Mouse (Mus musculus): Measurements from ENCODE around the gene Crp.

Gene Crp

DNA sequence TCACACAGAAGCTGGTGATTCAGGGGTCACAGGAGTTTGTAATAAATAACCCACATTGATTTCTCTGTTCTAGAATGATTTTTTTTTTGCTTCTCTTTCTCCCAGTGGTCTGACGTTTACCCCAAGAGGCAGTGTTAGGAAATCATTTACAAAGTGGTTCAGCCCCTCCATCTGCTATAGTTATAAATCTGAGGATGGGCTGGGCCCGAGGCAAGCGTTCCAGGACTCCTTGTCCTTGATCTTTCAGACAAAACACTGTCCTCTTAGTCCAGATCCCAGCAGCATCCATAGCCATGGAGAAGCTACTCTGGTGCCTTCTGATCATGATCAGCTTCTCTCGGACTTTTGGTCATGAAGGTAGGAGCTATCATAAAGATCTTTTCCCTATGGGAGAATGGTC lies at the start of gene Crp:
Crp (plus strand) TSS at position 212 of the 400 bp plus-strand sequence.
- DNase-seq (ENCODE audit: low spot score in 2 of 2): no peak

DNA sequence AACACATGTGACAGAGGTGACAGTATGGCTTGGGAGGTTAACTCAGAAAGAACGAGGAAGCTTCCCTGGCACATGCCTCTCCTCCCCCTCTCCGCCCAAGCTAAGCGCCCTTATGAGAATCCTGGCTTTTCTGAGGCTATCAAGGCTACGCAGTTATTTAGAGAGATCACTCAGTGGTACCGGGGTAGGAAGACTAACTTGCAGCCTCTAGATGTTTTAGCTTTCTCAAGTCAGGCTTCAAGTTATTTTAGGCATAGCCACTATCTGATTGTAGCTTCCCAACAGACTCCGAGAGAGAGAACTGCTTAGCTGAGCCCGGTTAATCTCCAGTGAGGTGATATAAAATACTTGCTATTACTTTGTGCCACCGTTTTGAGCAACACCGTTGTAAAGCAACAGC lies 48.5 kb upstream of the Crp start:
- no peak for DNase-seq (ENCODE audit: low spot score in 2 of 2)

DNA sequence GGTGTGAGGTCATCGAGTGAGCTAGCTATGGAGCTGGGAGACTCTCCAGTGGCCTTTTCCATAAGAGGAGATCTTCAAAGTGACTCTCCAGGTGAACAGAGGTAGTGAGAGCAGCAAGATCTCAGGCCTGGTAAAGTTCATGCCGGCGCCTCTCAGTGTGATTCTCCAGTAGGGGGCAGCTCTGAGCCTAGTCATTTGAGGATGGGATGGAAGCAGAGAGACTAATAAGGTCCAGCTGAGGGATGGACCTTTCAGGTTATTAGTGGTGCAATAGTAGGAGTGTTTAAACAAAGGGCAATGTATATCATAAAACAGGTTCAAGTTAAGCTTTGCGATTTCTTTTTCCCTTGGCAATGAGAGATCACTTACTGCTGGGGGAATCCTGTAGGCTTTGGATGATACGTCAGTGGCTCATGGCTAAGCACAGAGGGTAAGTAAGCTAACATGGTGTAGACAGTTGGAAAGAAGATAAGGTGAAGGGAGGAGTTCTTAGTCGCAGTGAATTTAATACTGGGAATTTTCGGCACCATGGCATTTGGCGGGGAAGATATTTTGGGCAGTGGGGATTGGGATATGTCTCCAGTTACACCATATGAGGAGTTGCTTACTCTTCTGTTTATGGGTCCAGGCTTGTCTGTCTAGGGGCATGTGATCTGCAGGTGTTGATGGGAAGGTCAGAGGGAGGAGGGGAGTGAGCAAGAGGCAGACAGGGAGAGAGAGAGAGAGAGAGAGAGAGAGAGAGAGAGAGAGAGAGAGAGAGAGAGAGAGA lies 47.2 kb upstream of the Crp start:
- DNase-seq (ENCODE audit: low spot score in 2 of 2): no peak

DNA sequence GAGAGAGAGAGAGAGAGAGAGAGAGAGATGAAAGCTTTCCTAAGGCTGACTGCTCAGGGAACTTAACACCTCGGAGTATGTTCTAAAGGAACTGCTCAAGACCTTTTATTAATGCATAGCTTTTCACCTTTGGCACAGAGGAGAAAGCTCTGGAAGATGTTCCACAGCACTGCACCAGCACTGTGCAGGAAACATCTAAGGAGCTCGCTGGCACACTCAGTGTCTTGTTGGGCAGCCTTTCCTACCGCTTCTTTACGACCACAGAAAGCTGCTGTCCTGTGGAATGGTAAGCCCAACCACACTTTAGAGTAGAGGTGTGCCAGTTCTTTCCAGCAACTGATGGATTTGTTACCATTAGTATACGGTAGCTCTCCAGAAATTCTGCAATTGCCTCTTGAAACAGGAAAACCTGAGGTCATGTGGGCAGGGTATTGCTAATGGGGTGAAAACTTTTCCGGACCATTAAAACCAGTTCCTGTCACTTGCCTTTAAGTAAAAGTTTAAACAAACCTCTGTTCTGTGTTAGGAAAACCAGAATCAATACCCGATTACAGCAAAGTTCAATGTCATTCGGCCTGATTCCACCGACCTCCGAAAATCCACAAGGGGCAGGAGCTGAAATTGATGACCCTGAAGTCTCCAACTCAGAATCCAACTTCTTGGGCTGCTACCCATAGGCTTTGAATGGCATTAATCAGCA lies 46.4 kb upstream of the Crp start:
- no peak for DNase-seq (ENCODE audit: low spot score in 2 of 2)

DNA sequence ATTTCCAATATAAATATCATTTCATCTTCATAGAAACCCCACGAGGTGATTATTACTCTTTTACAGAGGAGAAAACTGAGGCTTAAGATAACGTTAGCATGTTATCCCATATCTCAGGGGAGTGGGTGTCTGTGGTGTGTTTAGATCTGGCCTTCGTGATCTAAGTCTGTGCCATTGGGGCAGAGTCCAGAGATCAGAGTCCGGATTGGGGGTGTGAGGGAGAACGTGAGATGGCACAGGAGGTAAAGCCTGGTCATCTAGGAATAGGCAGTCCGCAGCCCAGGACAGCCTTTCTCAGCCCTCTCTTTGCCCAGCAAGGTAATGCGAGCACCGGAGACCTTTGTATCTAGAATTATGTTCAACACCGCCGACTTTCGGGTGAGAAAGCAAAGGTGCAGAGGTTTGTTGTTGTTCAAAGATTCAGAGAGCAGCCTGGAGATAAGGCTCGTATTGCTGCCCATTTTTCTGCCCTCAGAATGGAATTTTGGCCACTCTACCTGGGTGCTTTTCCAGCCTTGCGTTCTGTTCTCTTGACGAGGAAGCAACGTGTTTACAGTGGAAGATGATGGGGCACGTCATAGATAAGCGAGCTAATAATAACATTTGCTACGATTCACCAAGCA lies 45.7 kb upstream of the Crp start:
- no peak for DNase-seq (ENCODE audit: low spot score in 2 of 2)

DNA sequence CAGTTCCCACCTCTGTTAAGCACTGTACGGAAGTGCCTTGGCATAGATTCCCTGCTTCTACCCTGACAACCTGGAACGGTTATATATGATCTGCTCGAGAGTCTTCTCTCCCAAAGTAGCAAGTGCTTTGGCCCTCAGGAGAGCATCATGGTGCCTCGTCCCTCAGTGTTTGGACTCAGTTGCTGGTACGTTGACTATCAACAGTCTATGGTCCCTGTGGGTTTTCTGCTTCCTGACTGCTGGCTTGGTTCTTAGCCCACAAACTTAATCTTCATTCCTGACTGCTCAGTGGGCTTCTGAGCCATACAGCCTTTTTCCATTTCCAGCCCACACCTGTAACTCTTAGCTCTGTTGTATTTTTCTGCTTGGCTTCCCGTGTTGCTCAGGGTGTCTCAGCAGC lies 44.0 kb upstream of the Crp start:
- no peak for DNase-seq (ENCODE audit: low spot score in 2 of 2)

DNA sequence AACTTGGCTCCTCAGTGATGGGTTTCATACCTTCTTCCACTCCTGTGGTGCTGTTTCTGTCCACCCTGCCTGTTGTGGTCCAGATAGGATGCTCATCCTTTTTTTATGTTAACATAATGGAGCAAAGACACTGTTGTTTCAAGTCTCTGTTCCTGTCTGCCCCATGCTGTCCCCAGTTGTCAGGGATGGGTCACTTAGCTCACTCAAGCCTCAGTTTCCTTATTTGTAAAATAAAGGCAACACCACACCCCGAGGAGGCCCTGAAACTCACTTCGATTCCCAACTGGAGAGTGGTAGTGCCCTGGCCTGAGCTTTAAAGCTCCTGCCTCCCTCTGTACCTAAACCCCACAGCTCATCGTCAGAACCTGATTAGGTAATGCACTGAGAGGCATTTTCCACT lies 40.6 kb upstream of the Crp start:
- no peak for DNase-seq (ENCODE audit: low spot score in 2 of 2)

DNA sequence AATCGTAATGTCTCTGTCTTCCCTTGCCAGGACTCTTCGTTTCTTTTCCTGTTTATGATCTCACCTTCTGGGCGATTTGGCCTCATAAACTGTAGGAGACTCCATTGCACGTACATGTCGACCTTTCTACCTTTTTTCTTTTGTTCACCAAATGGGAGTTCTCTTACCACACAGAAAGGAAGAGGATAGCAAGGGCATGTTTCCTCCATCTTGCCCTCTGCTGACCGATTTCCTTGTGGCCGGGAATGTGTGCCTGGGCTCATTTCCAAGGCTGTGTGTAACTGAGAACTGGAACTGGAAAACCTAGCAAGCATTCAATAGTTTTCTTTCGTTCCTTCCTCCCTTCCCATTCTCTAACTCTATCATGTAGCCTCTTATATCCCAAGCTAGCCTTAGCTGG lies 38.2 kb upstream of the Crp start:
- DNase-seq (ENCODE audit: low spot score in 2 of 2): no peak

DNA sequence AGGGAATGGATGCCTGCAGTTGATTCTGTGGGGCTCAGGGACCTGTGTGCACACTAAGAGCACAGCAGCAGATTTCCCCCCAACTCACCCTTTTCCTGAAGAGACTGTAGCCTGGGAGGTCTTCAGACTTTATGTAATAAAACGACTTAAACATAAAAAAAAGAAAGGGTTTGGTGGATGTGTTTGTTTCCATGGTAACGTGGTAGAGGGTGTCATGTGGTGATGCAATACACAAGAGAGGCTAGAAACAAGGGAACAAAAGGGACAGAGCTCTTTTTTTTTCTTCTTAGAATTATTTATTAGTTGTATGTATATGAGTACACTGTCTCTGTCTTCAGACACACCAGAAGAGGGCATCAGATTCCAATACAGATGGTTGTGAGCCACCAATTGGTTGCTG lies 32.4 kb upstream of the Crp start:
- no peak for DNase-seq (ENCODE audit: low spot score in 2 of 2)

DNA sequence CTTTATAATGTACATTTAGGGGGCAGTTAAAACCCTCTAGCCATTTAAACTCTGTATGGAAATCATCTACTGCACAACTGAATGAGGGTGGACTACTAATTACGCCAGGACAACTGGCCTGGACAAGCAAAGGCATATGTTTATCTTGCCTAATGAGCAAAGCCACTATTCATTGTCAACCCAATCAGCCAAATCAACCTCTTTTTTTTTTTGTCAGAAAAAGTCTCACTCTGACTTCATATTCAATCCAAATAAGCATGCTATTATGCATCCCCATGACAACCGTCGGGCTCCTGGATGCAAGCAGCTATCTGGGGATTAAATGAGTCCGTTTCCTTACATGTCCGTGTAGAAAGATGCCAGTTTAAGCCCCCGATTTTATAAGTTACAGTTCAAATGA lies 30.3 kb upstream of the Crp start:
- no peak for DNase-seq (ENCODE audit: low spot score in 2 of 2)

DNA sequence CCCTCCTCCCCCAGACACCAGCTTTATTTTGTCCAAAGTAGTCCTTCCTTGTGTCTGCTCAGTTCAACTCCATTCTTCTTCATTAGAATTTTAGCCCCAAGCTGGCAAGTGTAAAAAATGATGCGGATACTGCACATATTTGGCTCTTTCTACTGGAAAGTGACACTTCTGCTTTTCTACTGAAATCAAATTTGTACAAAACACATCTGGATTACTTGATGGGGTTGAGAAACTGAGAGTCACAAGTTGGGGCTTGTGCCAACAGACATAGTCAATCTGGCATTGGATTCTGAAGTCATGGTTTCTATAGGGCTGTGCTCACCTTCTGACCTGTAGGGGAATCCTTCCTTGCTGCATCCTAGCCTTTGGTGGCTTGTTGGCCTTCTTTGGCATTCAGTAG lies 27.1 kb upstream of the Crp start:
- no peak for DNase-seq (ENCODE audit: low spot score in 2 of 2)

DNA sequence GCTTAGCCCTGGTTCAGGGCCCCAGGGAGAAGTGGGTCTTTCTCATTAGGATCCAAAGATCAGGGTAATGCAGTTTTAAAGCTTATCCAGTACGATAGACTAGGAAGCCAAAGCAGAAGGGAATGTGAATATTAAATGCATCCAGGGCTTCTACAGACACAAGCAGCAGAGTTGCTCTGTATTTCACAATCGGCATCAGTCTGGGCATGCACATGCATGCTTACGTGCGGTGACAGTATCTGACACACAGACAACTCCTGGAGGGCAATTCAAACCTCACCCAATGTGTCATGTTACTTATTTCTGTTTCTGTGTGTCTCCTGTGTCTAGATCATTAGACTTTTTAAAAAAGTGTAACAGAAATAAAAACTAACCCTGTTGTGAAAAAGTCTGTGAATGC lies 17.1 kb upstream of the Crp start:
- DNase-seq (ENCODE audit: low spot score in 2 of 2): no peak

DNA sequence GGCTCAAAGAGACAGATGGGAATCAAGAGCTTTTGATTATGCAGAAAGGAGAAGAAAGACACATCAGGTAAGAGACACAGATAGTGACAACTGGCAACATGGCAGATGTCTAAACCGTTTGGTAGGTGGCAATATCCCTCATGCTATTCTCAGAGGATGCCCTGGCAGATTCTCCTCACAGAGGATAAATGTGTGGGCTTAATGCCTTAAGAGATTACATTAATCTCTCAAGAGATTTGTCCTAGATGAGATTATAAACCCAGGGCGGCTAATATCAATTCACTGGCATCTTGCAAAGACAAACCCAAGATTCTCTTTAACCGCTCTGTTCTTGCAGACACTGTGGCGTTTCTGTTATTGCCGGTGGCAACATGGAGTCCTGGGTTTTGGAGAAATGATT lies 14.3 kb upstream of the Crp start:
- no peak for DNase-seq (ENCODE audit: low spot score in 2 of 2)

DNA sequence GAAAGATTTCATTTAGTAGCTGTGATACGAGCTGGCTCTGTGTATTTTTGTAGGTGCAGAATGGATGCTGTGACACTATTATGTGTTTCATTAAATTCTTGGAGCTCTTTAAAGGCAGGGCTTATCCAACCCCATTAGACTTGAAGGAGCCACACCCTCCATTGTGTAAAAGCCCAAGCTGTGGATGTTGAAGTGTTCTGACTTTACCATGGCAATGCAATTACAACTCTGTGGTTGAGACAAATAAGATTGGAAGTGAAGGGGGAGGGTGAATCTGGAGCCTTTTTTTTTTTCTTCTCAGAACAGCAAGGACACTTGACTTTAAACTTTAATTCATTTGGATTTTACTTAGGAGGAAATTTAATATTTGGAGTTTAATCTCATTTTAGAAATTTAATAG lies 13.9 kb upstream of the Crp start:
- no peak for DNase-seq (ENCODE audit: low spot score in 2 of 2)

DNA sequence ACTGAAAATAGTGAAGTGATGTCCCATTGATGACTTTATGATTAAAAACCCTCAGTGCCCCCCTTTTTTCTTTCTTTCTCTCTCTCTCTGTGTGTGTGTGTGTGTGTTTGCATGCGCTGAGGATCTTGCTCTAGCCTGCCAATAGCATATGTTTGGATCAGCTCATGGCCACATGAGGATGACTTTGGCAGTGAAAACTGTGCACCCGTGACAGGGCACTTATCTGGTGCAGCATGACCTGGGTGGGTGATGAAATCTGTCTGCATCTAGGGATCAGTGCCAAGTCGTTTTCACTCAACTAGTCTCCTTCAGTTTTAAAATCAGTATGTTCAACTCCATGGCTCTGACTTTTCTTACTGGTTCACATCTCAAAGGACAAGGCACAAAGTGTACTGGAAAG lies 12.7 kb upstream of the Crp start:
- no peak for DNase-seq (ENCODE audit: low spot score in 2 of 2)

DNA sequence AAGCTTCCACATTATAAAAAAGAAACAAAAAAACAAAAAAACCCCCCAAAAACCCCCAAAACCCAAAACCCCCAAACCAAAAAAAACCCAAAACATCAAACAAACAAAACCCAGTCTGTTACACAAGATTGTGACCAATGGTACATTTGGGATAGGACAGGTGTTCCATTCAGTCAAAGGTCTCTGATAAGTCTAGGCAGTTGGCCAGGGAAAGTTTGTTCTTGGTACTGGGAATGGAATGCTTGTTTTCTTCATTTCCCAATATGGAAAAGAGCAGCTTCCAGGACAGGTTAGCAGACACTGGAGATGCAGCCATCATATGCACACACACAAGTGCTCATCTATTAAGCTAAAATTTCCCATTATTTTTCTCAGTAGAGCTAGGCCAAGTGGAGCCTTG lies 433 bp upstream of the Crp start:
- DNase-seq (ENCODE audit: low spot score in 2 of 2): no peak

DNA sequence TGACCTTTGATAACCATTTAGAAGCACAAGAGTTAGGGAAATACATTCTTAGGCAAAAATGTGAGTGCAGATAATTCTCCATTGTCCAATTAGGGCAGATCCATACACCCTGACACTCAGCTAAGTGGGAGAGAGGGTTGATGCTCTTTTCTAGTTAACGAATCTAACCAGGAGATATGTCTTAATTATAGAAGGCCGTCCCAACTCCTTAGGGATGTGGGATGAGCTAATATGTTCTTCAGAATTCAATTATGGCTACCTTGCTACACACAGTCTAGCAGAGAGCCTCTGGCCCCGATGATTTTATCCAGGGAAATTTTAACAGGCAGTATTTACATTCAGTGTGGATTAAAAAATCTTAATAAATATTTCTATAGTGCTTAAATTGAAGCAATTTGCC lies 3.0 kb downstream of the Crp start:
- no peak for DNase-seq (ENCODE audit: low spot score in 2 of 2)

DNA sequence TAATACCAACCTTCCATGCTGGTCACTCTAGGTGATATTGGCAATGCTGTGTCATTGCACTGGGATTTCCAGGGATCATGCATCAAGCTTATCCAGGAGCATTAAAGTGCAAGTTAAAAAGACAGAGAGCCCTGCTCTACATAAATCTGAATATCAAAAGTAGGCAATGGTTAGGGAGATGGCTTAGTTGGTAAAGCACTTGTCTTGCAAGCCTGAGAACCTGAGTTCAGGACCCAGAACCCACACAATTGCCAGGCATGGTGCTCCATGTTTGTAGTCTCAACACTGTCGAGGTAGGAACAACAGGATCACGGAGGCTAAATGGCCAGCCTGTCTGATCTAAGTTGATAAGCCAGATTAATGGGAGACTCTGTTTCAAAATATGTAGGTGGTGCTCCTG lies 3.5 kb downstream of the Crp start:
- DNase-seq (ENCODE audit: low spot score in 2 of 2): no peak

DNA sequence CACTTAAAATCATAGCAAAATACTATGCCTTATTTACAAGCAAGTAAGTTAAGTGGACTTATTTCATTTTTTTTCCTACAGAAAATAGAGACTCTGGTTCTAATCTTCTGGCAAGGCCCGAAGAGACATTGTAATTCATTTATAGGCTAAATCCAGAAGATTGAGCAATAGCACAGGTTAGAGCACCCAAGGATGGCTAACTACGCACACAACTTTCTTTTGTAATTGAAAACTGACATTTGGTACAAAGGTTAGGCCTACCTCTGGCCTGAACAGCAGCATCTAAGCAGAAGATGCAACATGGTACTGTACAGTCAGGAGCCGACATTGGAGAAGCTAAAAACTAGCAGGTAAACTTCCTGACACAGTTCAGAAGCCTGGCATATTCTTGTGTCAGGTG lies 4.0 kb downstream of the Crp start:
- no peak for DNase-seq (ENCODE audit: low spot score in 2 of 2)

DNA sequence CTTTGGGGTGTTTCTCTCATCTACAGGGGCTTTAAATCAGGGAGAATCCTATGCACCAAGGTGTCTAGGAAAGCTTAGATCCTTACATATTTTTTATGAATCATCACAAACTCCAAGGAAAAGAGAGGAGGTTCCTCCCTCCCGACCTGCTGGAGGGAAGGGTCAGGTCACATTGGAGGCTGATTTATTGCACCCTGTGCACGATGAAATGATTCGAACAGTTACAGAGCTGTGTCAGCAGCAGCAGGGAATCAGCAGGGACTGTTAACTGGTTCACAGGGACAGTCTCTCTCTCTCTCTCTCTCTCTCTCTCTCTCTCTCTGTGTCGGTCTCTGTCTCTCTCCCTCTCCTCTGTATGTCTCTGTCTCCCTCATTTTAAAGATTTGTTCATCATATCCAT lies 6.9 kb downstream of the Crp start:
- DNase-seq (ENCODE audit: low spot score in 2 of 2): no peak

DNA sequence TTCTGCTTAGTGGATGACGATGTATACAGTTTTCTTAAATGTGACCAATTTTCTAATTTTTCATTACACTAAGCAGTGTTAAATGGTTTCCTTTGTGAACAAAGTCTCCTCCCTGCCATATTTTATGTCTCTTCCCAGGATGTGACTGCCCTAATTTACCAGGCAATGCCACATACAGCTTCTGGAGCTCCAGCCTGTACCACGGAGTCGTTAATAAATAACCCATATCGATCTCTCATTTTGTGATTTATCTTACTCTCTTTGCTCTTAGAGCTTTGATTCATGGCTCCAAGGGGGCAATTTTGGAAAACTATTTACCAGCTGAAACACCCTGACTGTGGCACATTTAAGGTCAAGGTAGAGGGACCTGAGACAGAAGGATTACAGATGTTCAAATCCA lies 8.4 kb downstream of the Crp start:
- DNase-seq (ENCODE audit: low spot score in 2 of 2): no peak

DNA sequence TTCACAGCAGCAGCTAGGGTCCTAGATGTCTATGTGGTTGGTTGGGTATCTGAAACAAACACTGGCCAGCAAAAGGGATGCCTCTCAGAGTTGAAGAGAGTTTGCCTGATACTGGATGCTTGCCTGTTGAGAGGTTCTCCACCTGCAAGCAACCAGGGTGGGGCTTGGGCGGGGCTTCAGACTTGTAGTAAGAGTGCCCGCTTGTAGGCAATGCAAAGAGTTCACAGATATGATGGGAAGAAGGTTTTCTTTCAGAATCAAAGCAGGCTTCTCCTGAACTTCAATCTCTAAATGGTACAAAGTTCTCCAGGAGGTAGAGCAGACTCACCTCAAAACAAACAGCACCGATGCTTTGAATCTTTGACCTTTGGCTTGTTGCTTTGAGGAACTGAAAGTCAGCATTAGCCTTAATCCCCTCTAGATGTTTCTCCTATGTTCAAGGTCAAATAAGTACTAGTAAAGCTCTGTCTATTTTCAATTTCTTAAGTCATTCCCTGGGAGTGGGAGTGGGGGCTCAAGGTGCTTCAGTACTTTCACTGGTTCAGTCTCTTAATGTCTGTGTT lies 12.0 kb downstream of the Crp start:
- no peak for DNase-seq (ENCODE audit: low spot score in 2 of 2)

DNA sequence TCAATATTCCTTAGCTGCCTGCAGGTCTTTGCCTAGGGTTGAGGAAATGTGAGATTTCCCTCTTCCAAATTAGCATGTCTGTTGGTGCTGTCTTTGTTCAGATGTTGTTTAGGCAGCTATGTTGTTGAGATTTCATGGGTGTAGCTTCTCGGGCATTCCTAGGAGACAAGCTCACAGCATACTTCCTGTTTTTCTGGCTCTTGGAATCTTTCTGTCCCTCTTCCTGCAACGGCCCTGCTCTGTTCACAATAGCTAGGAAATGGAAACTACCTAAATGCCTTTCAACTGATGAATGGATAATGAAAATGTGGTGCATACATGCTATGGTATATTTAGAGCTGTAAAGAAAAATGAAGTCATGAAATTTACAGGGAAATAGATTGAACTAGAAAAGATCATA lies 13.5 kb downstream of the Crp start:
- no peak for DNase-seq (ENCODE audit: low spot score in 2 of 2)
